Mouse (Mus musculus) forebrain, embryonic 11.5 days (tissue): ENCODE results near the gene Anp32b. TPM values are rescaled to one million over a fixed set of nuclear protein-coding genes. Genes with fewer than 3 reads are reported as not detected.

Experiments used
- ATAC-seq: fragments of 200-750 bp; cut with Nextera tagmentation; replicated peaks from 2 replicates; pipeline ENCODE4 v1.8.0; 2017; ENCODE audit warnings: moderate TSS enrichment; ENCODE audit not compliant: low FRiP score
- DNase-seq: peaks from one replicate; pipeline ENCODE4 v3.0.0-alpha.2; 2017; ENCODE audit warnings: low spot score
- H3K27ac ChIP-seq: fragments of 300-500 bp; sonication (generic); 2 replicates; pipeline ENCODE4 v1.5.1; 2014; ENCODE audit warnings: low read depth, low read length
- H3K27me3 ChIP-seq: fragments of 300-500 bp; sonication (generic); 2 replicates; pipeline ENCODE4 v1.6.1; 2014; ENCODE audit warnings: mild to moderate bottlenecking, low read length, mixed read lengths; ENCODE audit not compliant: control insufficient read depth, insufficient read depth
- H3K36me3 ChIP-seq: fragments of 300-500 bp; sonication (generic); 2 replicates; pipeline ENCODE4 v1.6.1; 2014; ENCODE audit warnings: mild to moderate bottlenecking, low read length, moderate library complexity, mixed read lengths; ENCODE audit not compliant: control insufficient read depth, insufficient read depth
- H3K4me1 ChIP-seq: fragments of 300-500 bp; sonication (generic); replicated peaks from 2 replicates; pipeline ENCODE4 v1.6.1; 2014; ENCODE audit warnings: low read length, mixed read lengths; ENCODE audit not compliant: control insufficient read depth, insufficient read depth
- H3K4me2 ChIP-seq: fragments of 300-500 bp; sonication (generic); 2 replicates; pipeline ENCODE4 v1.6.1; 2014; ENCODE audit warnings: low read depth, mild to moderate bottlenecking, low read length, moderate library complexity, mixed read lengths; ENCODE audit not compliant: severe bottlenecking
- H3K4me3 ChIP-seq: fragments of 300-500 bp; sonication (generic); 2 replicates; pipeline ENCODE4 v1.5.1; 2014; ENCODE audit warnings: low read depth, low read length
- H3K9ac ChIP-seq: fragments of 300-500 bp; sonication (generic); 2 replicates; pipeline ENCODE4 v1.6.1; 2014; ENCODE audit warnings: low read length
- H3K9me3 ChIP-seq: fragments of 300-500 bp; sonication (generic); 2 replicates; pipeline ENCODE4 v1.6.1; 2016; ENCODE audit warnings: low read length, mixed read lengths; ENCODE audit not compliant: control insufficient read depth
- WGBS: fragments of 180-500 bp; shearing (Covaris S2); extraction: QIAGEN DNeasy Blood & Tissue Kit; methylation state at CpG from one replicate; pipeline ENCODE4 v1.1.7; 2014; 5-methylcytosine and 5-hydroxymethylcytosine counted together
- polyA plus RNA-seq: library from polyadenylated mRNA; unstranded; fragments of >200 nt; fragmentation: Nextera tagmentation; extraction: Ambion mirVana; gene quantifications from 2 replicates; pipeline ENCODE4 v1.2.1, GENCODE M21; 2014

Gene Anp32b
- polyA plus RNA-seq, 1 experiment from 2014 or later = 324 TPM

GRCm38 (mm10) chr4:46458411-46458810 is 7.7 kb downstream of the Anp32b start:
- Histone ChIP-seq H3K36me3 (peaks cover 9% of the 10 kb centered on the region; the same call in 1 of the 2 replicates), H3K4me1 (peaks cover 7% of the 10 kb centered on the region), H3K4me3 (no peak overlapping the region), H3K27me3 (no peaks in the 10 kb centered on the region), H3K27ac (no peak overlapping the region), H3K9ac (no peak overlapping the region), H3K9me3 (no peaks in the 10 kb centered on the region), H3K4me2 (no peak overlapping the region)
- DNase-seq (no peak), ATAC-seq (no peak)
- 94% methylated on average over 2 of the region's 2 CpGs for WGBS

GRCm38 (mm10) chr4:46463130-46463830 is 12.6 kb downstream of the Anp32b start:
- Histone ChIP-seq H3K4me2 (no peak overlapping the region), H3K36me3 (peaks cover 23% of the 10 kb centered on the region), H3K9ac (no peak overlapping the region), H3K27me3 (no peaks in the 10 kb centered on the region), H3K9me3 (no peaks in the 10 kb centered on the region), H3K4me3 (no peak overlapping the region), H3K4me1 (no peaks in the 10 kb centered on the region), H3K27ac (no peak overlapping the region)
- 81% methylated on average over 7 of the region's 7 CpGs for WGBS
- DNase-seq (no peak), ATAC-seq (no peak)

GRCm38 (mm10) chr4:46465740-46466139 is 15.0 kb downstream of the Anp32b start:
- no peaks in the 10 kb centered on the region for H3K4me1 ChIP-seq
- H3K4me2 ChIP-seq = no peak overlapping the region
- no peak overlapping the region for H3K4me3 ChIP-seq
- WGBS = 84% methylated on average over 3 of the region's 3 CpGs
- peaks cover 35% of the 10 kb centered on the region for H3K36me3 ChIP-seq
- no peak overlapping the region for H3K27ac ChIP-seq
- no peak overlapping the region for H3K9ac ChIP-seq
- H3K27me3 ChIP-seq = no peaks in the 10 kb centered on the region
- no peak for ATAC-seq
- DNase-seq = no peak
- H3K9me3 ChIP-seq = no peaks in the 10 kb centered on the region

GRCm38 (mm10) chr4:46475101-46475500 is 24.4 kb downstream of the Anp32b start:
- ATAC-seq (no peak), DNase-seq (no peak)
- H3K27ac ChIP-seq = no peak overlapping the region
- no peaks in the 10 kb centered on the region for H3K27me3 ChIP-seq
- no peaks in the 10 kb centered on the region for H3K4me1 ChIP-seq
- H3K9ac ChIP-seq = no peak overlapping the region
- no peaks in the 10 kb centered on the region for H3K9me3 ChIP-seq
- no peak overlapping the region for H3K4me2 ChIP-seq
- 94% methylated on average over 5 of the region's 5 CpGs for WGBS
- H3K4me3 ChIP-seq = no peak overlapping the region
- H3K36me3 ChIP-seq = peaks cover 33% of the 10 kb centered on the region

GRCm38 (mm10) chr4:46479081-46479480 is 28.4 kb downstream of the Anp32b start:
- H3K36me3 ChIP-seq = peaks cover 8% of the 10 kb centered on the region
- H3K27me3 ChIP-seq = no peaks in the 10 kb centered on the region
- WGBS = 87% methylated on average over 2 of the region's 2 CpGs
- H3K4me2 ChIP-seq = no peak overlapping the region
- no peak overlapping the region for H3K4me3 ChIP-seq
- ATAC-seq = no peak
- no peak for DNase-seq
- H3K9me3 ChIP-seq = no peaks in the 10 kb centered on the region
- no peaks in the 10 kb centered on the region for H3K4me1 ChIP-seq
- H3K27ac ChIP-seq = no peak overlapping the region
- no peak overlapping the region for H3K9ac ChIP-seq

DNA sequence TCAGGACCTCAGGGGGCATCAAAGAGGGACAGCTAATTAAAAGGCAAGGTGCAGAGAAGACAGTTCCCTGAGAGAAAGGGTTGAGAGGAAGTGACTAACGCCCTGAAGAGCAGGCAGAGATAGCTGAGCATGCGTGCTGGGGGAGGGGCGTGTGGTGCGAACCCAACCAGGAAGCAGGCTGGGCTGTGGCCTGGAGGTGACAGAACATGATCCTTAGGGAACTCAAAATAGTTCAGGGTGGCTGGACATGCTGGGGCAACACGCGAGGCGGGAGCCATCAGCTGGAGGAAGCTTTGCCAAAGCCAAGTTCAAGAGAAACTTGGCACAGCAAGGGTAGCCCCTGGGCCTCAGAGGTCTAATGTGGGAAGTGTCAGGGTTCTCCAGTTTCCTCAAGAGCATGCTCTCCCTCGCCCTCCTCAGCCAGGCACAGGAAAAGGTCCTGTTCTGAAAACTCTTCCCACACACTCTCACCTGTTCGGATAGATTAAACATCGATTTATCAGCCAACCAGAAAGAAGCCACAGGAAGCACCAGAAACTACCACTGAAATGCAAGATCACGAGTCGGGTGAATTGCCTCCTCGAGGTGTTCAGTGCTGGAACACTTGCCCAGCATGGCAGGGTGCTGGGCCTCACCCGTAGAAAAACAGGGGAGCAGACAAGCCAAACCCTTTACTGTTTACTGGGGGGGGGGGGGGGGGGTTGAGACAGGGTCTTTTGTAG is 35.2 kb downstream of the Anp32b start:
- Histone ChIP-seq H3K4me1 (peaks cover 4% of the 10 kb centered on the region; the same call in 1 of the 2 replicates), H3K9ac (no peak overlapping the region), H3K36me3 (no peaks in the 10 kb centered on the region), H3K4me3 (no peak overlapping the region), H3K9me3 (no peaks in the 10 kb centered on the region), H3K27ac (no peak overlapping the region), H3K4me2 (no peak overlapping the region), H3K27me3 (no peaks in the 10 kb centered on the region)
- WGBS = 58% methylated on average over 14 of the region's 14 CpGs
- DNase-seq (no peak), ATAC-seq (no peak)

DNA sequence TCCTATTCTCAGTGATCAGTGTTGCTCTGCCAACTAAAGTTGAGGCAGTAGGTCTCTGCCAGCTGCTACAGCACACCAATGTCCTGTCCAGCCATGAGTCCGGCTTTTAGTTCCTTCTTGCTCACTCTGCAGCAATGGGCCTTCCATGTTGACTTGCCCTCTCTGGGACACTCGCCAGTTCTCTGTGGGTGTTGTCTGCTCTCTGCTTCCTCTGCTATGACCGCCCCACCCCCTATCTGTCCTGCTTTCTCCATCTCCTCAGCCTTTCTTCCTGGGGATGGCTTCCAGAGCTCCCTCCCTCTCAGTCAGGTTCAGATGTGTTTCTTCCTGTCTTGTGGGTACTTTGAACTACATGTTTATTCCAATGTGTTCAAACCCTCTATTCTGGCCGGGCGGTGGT is 36.6 kb downstream of the Anp32b start:
- Histone ChIP-seq H3K27ac (no peak overlapping the region), H3K9me3 (no peaks in the 10 kb centered on the region), H3K27me3 (no peaks in the 10 kb centered on the region), H3K36me3 (no peaks in the 10 kb centered on the region), H3K4me1 (peaks cover 4% of the 10 kb centered on the region; the same call in 1 of the 2 replicates), H3K4me2 (no peak overlapping the region), H3K9ac (no peak overlapping the region), H3K4me3 (no peak overlapping the region)
- WGBS = 88% methylated on average over 5 of the region's 5 CpGs
- ATAC-seq (no peak), DNase-seq (no peak)

- H3K36me3 ChIP-seq = no peaks in the 10 kb centered on the region
- H3K27ac ChIP-seq = no peak within 1 kb of the TSS
- H3K9ac ChIP-seq = peak within 1 kb of the TSS; percentile 80
- H3K4me1 ChIP-seq = peaks cover 4% of the 10 kb centered on the region; the same call in 1 of the 2 replicates
- WGBS = under 1% methylated on average over 58 of the region's 58 CpGs
- no peaks in the 10 kb centered on the region for H3K9me3 ChIP-seq
- H3K4me2 ChIP-seq = peak within 1 kb of the TSS; percentile 70
- H3K4me3 ChIP-seq = peak within 1 kb of the TSS; percentile 82
- peak; percentile 99 for ATAC-seq
- H3K27me3 ChIP-seq = no peaks in the 10 kb centered on the region
- DNase-seq = peak; percentile 97
Measured at GRCm38 (mm10) chr4:46489028-46489925, 38.6 kb downstream of the Anp32b start, which contains the start of gene Nans. Nans (plus strand) TSS chr4:46489248.
